Mouse (Mus musculus): ENCODE measurements around the gene Stx1a. TPM values are rescaled to one million over a fixed set of nuclear protein-coding genes. Genes with fewer than 3 reads are reported as not detected.

The Stx1a gene
- polyA plus RNA-seq, 1 experiment from 2014 or later: 110 TPM

DNA sequence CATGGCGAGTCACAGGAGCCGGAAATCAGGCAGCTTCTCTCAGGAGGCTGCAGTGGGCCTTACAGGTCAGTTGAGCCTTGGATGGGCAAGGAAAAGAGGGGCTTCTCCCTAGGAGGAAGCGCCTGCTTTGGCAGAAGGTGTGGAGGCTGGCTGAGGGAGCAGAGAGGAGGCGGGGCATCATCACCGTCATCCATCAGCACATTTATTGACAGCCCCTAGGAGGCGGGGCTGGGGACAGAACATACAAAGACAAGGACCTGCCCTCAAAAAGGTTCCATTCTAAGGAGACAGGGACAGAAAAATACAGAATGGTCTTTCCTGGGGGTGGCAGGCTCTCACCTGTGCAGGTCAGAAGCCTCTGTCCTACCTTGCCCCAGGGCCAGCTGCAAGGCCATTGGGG lies 49.4 kb downstream of the Stx1a start:
- Histone ChIP-seq H3K27me3 (replicated peaks; ENCODE audit: control insufficient read depth, insufficient read depth, low read length) (no peaks in the 10 kb centered on the region), H3K4me2 (ENCODE audit: low read length) (no peak overlapping the region), H3K27ac (ENCODE audit: low read length) (no peak overlapping the region), H3K36me3 (ENCODE audit: control insufficient read depth, insufficient read depth) (0 out of 2 replicates have a peak, but pooled peaks cover 4% of the 10 kb centered on the region), H3K4me1 (replicated peaks; ENCODE audit: control insufficient read depth, insufficient read depth, low read length) (peaks cover 20% of the 10 kb centered on the region), H3K4me3 (replicated peaks; ENCODE audit: low read length) (no peak overlapping the region), H3K9ac (replicated peaks; ENCODE audit: low read depth, low read length) (no peak overlapping the region), H3K9me3 (ENCODE audit: control insufficient read depth, low read length) (no peaks in the 10 kb centered on the region)
- ATAC-seq: no peak
- WGBS: 73% methylated on average over 6 of the region's 6 CpGs

DNA sequence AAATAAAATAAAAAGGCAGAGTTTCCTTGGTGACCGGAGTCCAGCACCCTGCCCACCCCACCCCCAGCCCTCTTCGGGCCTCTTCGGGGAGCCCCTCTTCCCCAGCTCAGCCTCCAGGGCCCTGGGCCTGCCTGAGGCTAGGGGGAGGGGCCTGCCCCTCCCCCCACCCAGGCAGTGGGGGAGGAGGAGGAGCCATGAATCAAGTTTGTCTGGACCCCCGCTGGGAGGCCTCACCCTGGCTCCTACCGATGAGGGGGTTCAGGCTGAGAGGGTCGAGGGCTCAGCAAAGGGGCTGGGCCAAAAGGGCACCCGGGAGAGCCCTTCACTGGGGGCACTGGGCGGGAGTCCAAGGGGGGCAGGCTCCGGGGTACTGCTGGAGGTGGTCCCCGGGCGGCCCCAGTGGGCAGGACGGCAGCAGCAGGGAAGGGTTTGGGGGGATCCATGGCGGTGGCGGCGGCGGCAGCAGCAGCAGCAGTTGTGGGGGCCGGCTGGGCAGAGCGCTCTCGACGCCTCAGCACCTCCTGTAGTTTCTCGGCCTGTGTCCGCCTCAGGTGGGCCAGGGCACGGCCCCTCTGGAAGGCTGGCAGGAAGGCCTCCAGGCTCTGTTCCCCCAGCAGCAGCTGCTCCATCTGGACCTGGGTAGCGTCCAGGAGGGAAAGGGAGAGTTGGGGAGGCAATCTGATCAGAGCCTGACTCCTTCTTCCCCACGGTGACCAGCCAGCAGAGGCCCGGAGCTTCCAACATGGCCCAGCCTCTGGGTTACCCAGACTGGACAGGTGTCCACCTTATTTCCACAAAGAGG lies 50.3 kb downstream of the Stx1a start:
- ATAC-seq: no peak
- 19% methylated on average over 26 of the region's 26 CpGs for WGBS
- no peak overlapping the region for H3K9ac ChIP-seq (replicated peaks; ENCODE audit: low read depth, low read length)
- no peak overlapping the region for H3K4me3 ChIP-seq (replicated peaks; ENCODE audit: low read length)
- no peaks in the 10 kb centered on the region for H3K27me3 ChIP-seq (replicated peaks; ENCODE audit: control insufficient read depth, insufficient read depth, low read length)
- peaks cover 22% of the 10 kb centered on the region for H3K4me1 ChIP-seq (replicated peaks; ENCODE audit: control insufficient read depth, insufficient read depth, low read length)
- no peak overlapping the region for H3K4me2 ChIP-seq (ENCODE audit: low read length)
- H3K36me3 ChIP-seq (ENCODE audit: control insufficient read depth, insufficient read depth): no peaks in the 10 kb centered on the region
- no peaks in the 10 kb centered on the region for H3K9me3 ChIP-seq (ENCODE audit: control insufficient read depth, low read length)
- no peak overlapping the region for H3K27ac ChIP-seq (ENCODE audit: low read length)

DNA sequence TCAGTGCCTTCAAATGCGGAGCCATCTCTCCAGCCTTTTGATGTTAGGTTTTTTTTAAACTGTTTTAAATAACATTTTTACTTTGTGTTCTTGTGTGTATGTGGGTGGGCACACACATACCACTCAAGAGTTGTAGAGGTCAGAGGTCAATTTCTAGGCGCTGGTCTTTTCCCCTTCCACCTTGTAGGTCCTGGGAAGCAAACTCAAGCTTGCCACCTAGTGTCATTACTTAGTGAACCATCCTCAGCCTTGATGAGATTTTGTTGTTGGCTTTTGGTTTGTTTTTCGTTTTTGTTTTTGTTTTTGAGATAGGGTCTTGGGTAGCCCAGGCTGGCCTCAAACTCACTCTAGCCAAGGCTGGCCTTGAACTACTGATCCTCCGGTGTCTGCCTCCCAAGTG lies 52.4 kb downstream of the Stx1a start:
- no peak overlapping the region for H3K4me3 ChIP-seq (replicated peaks; ENCODE audit: low read length)
- 71% methylated on average over 4 of the region's 4 CpGs for WGBS
- H3K9me3 ChIP-seq (ENCODE audit: control insufficient read depth, low read length): no peaks in the 10 kb centered on the region
- peaks cover 23% of the 10 kb centered on the region for H3K4me1 ChIP-seq (replicated peaks; ENCODE audit: control insufficient read depth, insufficient read depth, low read length)
- H3K36me3 ChIP-seq (ENCODE audit: control insufficient read depth, insufficient read depth): no peaks in the 10 kb centered on the region
- H3K9ac ChIP-seq (replicated peaks; ENCODE audit: low read depth, low read length): no peak overlapping the region
- H3K27me3 ChIP-seq (replicated peaks; ENCODE audit: control insufficient read depth, insufficient read depth, low read length): no peaks in the 10 kb centered on the region
- H3K4me2 ChIP-seq (ENCODE audit: low read length): no peak overlapping the region
- H3K27ac ChIP-seq (ENCODE audit: low read length): no peak overlapping the region
- ATAC-seq: no peak

DNA sequence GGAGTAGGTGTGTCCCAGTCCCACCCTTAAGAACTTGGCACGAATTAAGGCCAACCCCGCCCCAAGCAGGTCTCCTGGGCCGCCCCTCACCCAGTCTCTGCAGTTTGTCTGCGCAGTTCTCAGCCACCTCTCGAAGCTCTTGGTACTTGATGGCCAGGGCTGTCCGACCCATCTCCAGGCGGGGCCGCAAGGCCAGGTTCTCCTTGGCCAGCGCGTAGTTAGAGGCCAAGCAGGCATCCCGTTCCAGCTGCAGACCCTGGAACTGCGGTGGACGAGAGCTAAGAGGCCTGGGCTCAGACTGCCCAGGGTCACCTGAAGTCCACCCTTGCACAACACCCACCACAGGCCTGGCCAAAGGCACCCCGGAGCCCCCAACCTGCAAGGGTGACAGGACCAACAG lies 53.1 kb downstream of the Stx1a start:
- H3K4me2 ChIP-seq (ENCODE audit: low read length): peak overlapping the region; percentile 75
- no peak for ATAC-seq
- H3K27ac ChIP-seq (ENCODE audit: low read length): no peak overlapping the region
- H3K4me1 ChIP-seq (replicated peaks; ENCODE audit: control insufficient read depth, insufficient read depth, low read length): peaks cover 23% of the 10 kb centered on the region
- H3K4me3 ChIP-seq (replicated peaks; ENCODE audit: low read length): peak overlapping the region; percentile 71
- H3K9me3 ChIP-seq (ENCODE audit: control insufficient read depth, low read length): no peaks in the 10 kb centered on the region
- no peaks in the 10 kb centered on the region for H3K27me3 ChIP-seq (replicated peaks; ENCODE audit: control insufficient read depth, insufficient read depth, low read length)
- 90% methylated on average over 14 of the region's 14 CpGs for WGBS
- H3K36me3 ChIP-seq (ENCODE audit: control insufficient read depth, insufficient read depth): no peaks in the 10 kb centered on the region
- H3K9ac ChIP-seq (replicated peaks; ENCODE audit: low read depth, low read length): no peak overlapping the region

DNA sequence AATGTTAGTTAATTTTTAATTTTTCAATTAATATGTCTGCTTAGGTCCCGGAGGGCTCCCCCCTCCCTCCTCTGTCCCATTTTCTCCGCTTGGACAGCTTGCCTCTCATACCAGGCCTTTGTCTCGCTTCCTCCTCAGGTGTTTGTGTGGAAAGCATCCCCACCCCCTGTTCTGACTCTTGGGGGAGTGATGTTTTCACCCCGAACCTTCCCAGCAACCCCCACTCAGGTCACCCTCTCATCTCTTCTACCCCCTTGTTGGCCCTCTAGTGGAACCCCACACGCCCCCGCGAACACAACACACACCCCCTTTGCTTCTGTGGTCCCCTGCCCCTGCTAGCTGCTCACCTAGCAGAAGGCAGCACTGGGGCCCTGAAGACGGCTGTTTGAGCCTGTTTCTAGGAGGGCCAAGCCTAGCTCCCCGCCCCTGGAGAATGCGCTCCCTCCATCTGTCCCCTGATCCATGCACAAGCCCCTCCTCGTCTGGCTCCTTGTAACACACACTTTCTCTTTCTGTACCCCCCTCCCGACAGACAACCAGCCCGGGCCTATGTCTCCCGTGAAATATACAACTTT lies 53.7 kb downstream of the Stx1a start:
- WGBS: 8% methylated on average over 14 of the region's 14 CpGs
- peak overlapping the region; percentile 96 for H3K9ac ChIP-seq (replicated peaks; ENCODE audit: low read depth, low read length)
- peak; percentile 80 for ATAC-seq

DNA sequence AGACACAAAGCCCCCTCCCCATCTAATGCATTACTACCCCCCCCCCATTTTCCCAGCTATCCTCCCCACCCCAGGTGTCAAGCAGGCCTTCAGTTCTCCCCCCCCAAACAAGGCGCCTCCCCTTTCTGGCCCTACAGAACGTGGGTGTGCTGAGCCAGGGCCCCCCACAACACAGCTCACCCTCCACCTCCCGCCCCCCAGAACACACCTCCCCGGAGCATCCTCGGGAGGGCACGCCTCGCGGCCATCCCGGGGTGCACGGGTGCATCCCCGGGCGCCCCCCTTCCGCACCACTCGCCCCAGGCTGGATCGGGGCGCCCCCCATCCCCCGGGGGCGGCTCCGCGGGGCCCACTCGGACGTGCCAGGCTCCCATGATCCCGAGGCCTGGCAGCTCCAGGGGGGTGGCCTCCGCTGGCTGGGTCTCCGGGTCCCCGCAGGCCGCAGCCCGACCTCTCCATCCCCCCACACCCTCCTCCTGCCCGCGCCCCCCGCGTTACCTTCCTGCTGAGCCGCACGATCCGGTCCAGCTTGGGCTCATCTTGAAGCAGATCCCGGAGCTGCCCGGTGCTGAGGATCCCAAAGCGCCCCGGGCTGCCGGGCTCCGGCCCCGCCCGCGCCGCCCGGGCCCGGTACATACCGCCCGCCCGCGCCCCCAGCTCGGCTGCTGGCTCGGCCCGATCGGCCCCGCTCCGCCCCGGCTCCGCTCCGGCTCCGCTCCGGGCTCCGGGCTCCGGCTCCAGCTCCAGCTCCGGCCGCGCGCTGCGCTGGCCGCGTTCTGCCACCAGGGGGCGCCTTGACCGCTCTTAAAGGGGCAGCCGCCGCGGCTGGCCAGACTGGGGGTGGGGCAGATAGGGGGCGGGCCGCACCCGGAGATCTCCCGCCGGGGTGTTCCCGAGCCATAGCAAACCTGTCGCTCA lies 54.5 kb downstream of the Stx1a start, which contains the start of gene Vps37d:
Gene Vps37d, minus strand, starts transcription at position 703 of the 918 bp plus-strand sequence.
- peak; percentile 78 for ATAC-seq
- Histone ChIP-seq H3K9me3 (ENCODE audit: control insufficient read depth, low read length) (no peaks in the 10 kb centered on the region), H3K4me1 (replicated peaks; ENCODE audit: control insufficient read depth, insufficient read depth, low read length) (peaks cover 23% of the 10 kb centered on the region), H3K36me3 (ENCODE audit: control insufficient read depth, insufficient read depth) (no peaks in the 10 kb centered on the region), H3K27me3 (replicated peaks; ENCODE audit: control insufficient read depth, insufficient read depth, low read length) (no peaks in the 10 kb centered on the region), H3K4me3 (replicated peaks; ENCODE audit: low read length) (peak within 1 kb of the TSS; percentile 71), H3K4me2 (ENCODE audit: low read length) (peak within 1 kb of the TSS; percentile 75), H3K9ac (replicated peaks; ENCODE audit: low read depth, low read length) (peak within 1 kb of the TSS; percentile 96), H3K27ac (ENCODE audit: low read length) (peak within 1 kb of the TSS; percentile 91)
- under 1% methylated on average over 64 of the region's 83 CpGs for WGBS

More for the DNA sequence above, 53.7 kb downstream of the Stx1a start:
- H3K9me3 ChIP-seq (ENCODE audit: control insufficient read depth, low read length): no peaks in the 10 kb centered on the region
- H3K27me3 ChIP-seq (replicated peaks; ENCODE audit: control insufficient read depth, insufficient read depth, low read length): no peaks in the 10 kb centered on the region
- peak overlapping the region; percentile 91 for H3K27ac ChIP-seq (ENCODE audit: low read length)
- no peaks in the 10 kb centered on the region for H3K36me3 ChIP-seq (ENCODE audit: control insufficient read depth, insufficient read depth)
- peak overlapping the region; percentile 75 for H3K4me2 ChIP-seq (ENCODE audit: low read length)
- peak overlapping the region; percentile 71 for H3K4me3 ChIP-seq (replicated peaks; ENCODE audit: low read length)
- peaks cover 23% of the 10 kb centered on the region for H3K4me1 ChIP-seq (replicated peaks; ENCODE audit: control insufficient read depth, insufficient read depth, low read length)

DNA sequence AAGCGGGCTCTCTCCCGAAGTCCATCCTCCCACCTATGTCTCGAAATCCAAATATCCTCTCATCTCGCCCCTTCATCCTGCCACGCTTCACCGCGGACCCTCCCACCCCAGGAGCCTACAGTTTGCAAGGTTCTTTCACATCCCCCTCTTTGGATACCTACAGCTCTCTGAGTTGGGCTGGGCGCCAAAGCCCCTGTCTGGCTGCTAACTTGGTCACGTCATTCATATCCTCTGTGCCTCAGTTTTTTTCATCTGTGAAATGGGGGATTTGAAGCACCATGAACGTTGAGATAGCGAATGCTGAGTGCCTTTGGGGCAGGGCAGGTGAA lies 55.2 kb downstream of the Stx1a start:
- no peaks in the 10 kb centered on the region for H3K36me3 ChIP-seq (ENCODE audit: control insufficient read depth, insufficient read depth)
- H3K27me3 ChIP-seq (replicated peaks; ENCODE audit: control insufficient read depth, insufficient read depth, low read length): no peaks in the 10 kb centered on the region
- H3K9ac ChIP-seq (replicated peaks; ENCODE audit: low read depth, low read length): peak overlapping the region; percentile 96
- no peaks in the 10 kb centered on the region for H3K9me3 ChIP-seq (ENCODE audit: control insufficient read depth, low read length)
- peak overlapping the region; percentile 75 for H3K4me2 ChIP-seq (ENCODE audit: low read length)
- H3K4me3 ChIP-seq (replicated peaks; ENCODE audit: low read length): peak overlapping the region; percentile 71
- H3K27ac ChIP-seq (ENCODE audit: low read length): no peak overlapping the region
- H3K4me1 ChIP-seq (replicated peaks; ENCODE audit: control insufficient read depth, insufficient read depth, low read length): peaks cover 20% of the 10 kb centered on the region
- ATAC-seq: no peak; the same call in 1 of the 2 replicates
- under 1% methylated on average over 11 of the region's 11 CpGs for WGBS

DNA sequence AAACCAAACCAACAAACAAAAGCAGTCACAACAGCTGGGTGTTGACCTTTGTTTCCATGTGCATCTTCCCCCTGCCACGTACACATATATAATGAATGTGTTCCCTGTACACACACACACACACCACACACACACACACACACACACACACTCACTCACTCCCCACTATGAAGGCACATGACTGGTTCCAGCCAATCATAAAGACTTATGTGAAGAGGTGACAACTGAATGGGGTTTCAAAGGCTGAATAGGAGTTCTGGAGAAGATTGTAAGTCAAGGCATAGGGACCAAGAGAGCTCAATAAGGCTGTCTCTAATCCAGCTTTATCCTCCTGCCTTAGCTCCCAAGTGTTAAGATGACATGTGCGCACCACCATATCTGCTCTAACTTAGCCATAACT lies 56.3 kb downstream of the Stx1a start:
- no peak overlapping the region for H3K4me3 ChIP-seq (replicated peaks; ENCODE audit: low read length)
- no peak overlapping the region for H3K9ac ChIP-seq (replicated peaks; ENCODE audit: low read depth, low read length)
- H3K36me3 ChIP-seq (ENCODE audit: control insufficient read depth, insufficient read depth): no peaks in the 10 kb centered on the region
- H3K27me3 ChIP-seq (replicated peaks; ENCODE audit: control insufficient read depth, insufficient read depth, low read length): no peaks in the 10 kb centered on the region
- ATAC-seq: no peak
- 98% methylated on average over 2 of the region's 2 CpGs for WGBS
- H3K27ac ChIP-seq (ENCODE audit: low read length): no peak overlapping the region
- H3K4me1 ChIP-seq (replicated peaks; ENCODE audit: control insufficient read depth, insufficient read depth, low read length): peaks cover 14% of the 10 kb centered on the region
- no peaks in the 10 kb centered on the region for H3K9me3 ChIP-seq (ENCODE audit: control insufficient read depth, low read length)
- H3K4me2 ChIP-seq (ENCODE audit: low read length): no peak overlapping the region

DNA sequence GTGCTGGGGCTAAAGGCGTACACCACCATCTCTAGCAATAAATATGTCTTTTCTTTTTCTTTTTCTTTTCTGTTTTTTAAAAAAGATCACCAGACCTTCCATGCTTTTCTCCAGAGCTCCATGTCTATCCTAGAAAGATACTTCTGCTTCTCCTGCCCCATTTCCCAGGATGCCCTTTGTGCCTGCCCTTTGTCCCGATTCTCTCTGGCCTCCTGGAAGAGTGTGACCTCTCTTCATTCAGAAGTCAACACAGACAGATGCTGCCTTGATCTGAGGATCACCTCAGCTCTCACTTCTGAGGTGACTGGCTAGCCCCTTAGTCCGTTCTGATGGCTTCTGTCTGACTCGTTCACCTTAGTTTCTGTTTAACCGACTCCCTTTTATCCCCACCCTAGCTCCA lies 57.3 kb downstream of the Stx1a start:
- Histone ChIP-seq H3K4me3 (replicated peaks; ENCODE audit: low read length) (no peak overlapping the region), H3K27me3 (replicated peaks; ENCODE audit: control insufficient read depth, insufficient read depth, low read length) (no peaks in the 10 kb centered on the region), H3K4me1 (replicated peaks; ENCODE audit: control insufficient read depth, insufficient read depth, low read length) (peaks cover 14% of the 10 kb centered on the region), H3K9ac (replicated peaks; ENCODE audit: low read depth, low read length) (no peak overlapping the region), H3K9me3 (ENCODE audit: control insufficient read depth, low read length) (no peaks in the 10 kb centered on the region), H3K36me3 (ENCODE audit: control insufficient read depth, insufficient read depth) (no peaks in the 10 kb centered on the region), H3K27ac (ENCODE audit: low read length) (no peak overlapping the region), H3K4me2 (ENCODE audit: low read length) (no peak overlapping the region)
- WGBS: 94% methylated on average over 5 of the region's 5 CpGs
- ATAC-seq: no peak

Measured in forebrain, embryonic 16.5 days (tissue).